Mouse (Mus musculus): ENCODE results near the gene Selenos. TPM values are rescaled to one million over a fixed set of nuclear protein-coding genes. Genes with fewer than 3 reads are reported as not detected.

Gene Selenos
- total and polyA plus RNA-seq, 3 experiments, result 79.9 to 103 TPM; not detected in 1

DNA sequence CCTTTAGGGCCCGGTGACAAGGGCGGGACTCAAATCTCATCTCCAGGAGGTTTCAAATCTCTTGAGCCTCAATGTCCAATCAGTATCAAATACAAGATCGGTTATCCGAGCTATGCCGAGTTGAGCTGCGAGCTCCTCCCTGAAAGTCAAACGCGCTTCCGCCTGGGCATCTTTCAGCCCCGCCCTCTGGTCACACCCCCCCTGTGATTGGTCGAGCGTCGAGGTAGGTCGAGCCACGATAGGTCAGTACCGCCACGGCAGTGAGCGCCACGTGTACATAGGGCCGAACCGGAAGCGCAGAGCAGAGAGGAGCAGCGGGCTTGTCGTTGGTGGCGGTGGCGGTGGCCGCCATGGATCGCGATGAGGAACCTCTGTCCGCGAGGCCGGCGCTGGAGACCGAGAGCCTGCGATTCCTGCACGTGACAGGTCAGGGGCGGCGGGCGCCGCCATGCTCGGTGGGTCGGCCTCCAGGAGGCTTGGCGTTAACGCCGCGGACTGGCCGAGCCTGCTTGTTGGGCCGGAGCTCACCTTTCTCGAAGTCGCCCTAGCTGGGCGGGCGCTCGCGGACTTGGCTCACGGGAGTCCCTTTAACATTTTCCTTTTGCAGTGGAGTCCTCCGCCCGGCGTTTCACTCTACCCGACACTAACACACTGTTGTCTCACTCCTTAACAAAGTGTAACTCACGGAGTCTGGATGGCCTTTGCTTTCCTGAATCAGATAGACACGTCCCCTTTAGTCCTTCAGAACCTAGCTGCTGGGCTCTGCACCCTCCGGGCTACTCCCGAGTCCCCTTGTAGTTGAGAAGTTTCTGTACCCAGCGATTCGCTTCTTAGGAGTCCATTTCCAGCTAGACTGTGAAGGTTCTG is at the start of gene Selenos (continued):
- TF ChIP-seq KAT2A (conservative IDR thresholded peaks at IDR 0.05; ENCODE audit: low read depth, low read length) (peak; percentile 29; the same call in 1 of the 2 replicates), MAX (IDR thresholded peaks at IDR 0.05; ENCODE audit: low read length) (peak; percentile 97), SIN3A (IDR thresholded peaks at IDR 0.05; ENCODE audit: low read length) (peak; percentile 98), UBTF (IDR thresholded peaks at IDR 0.05; ENCODE audit: borderline replicate concordance, insufficient read depth, low read depth, low read length) (no peak), JUND (IDR thresholded peaks at IDR 0.05; ENCODE audit: low read depth, low read length) (no peak)

GRCm38 (mm10) chr7:66036809-66037208 is 42.6 kb upstream of the Selenos start:
- Histone ChIP-seq H3K36me3 (ENCODE audit: control insufficient read depth in 1 of 2, insufficient read depth in 2 of 2, low read length in 2 of 2) (no peaks in the 10 kb centered on the region), H3K27ac (ENCODE audit: control insufficient read depth, low read depth, low read length) (no peak overlapping the region), H3K4me3 (ENCODE audit: control insufficient read depth in 1 of 2, insufficient read depth in 1 of 2, low read depth in 2 of 2, low read length in 2 of 2) (no peak overlapping the region), H3K79me2 (ENCODE audit: control insufficient read depth, insufficient read depth, low read length, poor library complexity) (no peaks in the 10 kb centered on the region), H3K9ac (ENCODE audit: control insufficient read depth, low read depth, low read length, poor library complexity, severe bottlenecking) (no peak overlapping the region), H3K4me1 (ENCODE audit: control insufficient read depth in 1 of 2, insufficient read depth in 2 of 2, low read length in 2 of 2) (no peaks in the 10 kb centered on the region), H3K9me3 (replicated peaks; ENCODE audit: insufficient read depth, low read length) (no peaks in the 10 kb centered on the region), H3K27me3 (ENCODE audit: control insufficient read depth in 1 of 2, insufficient read depth in 2 of 2, low read length in 2 of 2) (peaks cover 0 to 1% of the 10 kb centered on the region in 2 experiments; a peak in 1 of 4 replicates)
- DNase-seq (ENCODE audit: low read depth, low spot score), result no peak
- TF ChIP-seq TAL1 (IDR thresholded peaks at IDR 0.05; ENCODE audit: low read length) (no peak), RAD21 (IDR thresholded peaks at IDR 0.05; ENCODE audit: low read depth, low read length) (no peak)

GRCm38 (mm10) chr7:66038261-66038660 is 41.2 kb upstream of the Selenos start:
- H3K9me3 ChIP-seq (replicated peaks; ENCODE audit: insufficient read depth, low read length), result no peaks in the 10 kb centered on the region
- H3K79me2 ChIP-seq (ENCODE audit: control insufficient read depth, insufficient read depth, low read length, poor library complexity), result no peaks in the 10 kb centered on the region
- peaks cover 0 to 1% of the 10 kb centered on the region in 2 experiments; a peak in 1 of 4 replicates for H3K27me3 ChIP-seq (ENCODE audit: control insufficient read depth in 1 of 2, insufficient read depth in 2 of 2, low read length in 2 of 2)
- H3K36me3 ChIP-seq (ENCODE audit: control insufficient read depth in 1 of 2, insufficient read depth in 2 of 2, low read length in 2 of 2), result no peaks in the 10 kb centered on the region
- H3K9ac ChIP-seq (ENCODE audit: control insufficient read depth, low read depth, low read length, poor library complexity, severe bottlenecking), result no peak overlapping the region
- TF ChIP-seq NRF1 (IDR thresholded peaks at IDR 0.05; ENCODE audit: insufficient read depth, low read depth, low read length, poor library complexity, severe bottlenecking) (no peak), ZC3H11A (IDR thresholded peaks at IDR 0.05; ENCODE audit: low read depth, low read length) (no peak), ELF1 (IDR thresholded peaks at IDR 0.05; ENCODE audit: low read depth, low read length) (no peak), RCOR1 (IDR thresholded peaks at IDR 0.05; ENCODE audit: low read depth, low read length) (no peak), MAZ (IDR thresholded peaks at IDR 0.05; ENCODE audit: low read depth, low read length) (no peak), TBP (IDR thresholded peaks at IDR 0.05; ENCODE audit: low read depth, low read length) (no peak), ZKSCAN1 (IDR thresholded peaks at IDR 0.05; ENCODE audit: low read depth, low read length) (no peak), BHLHE40 (IDR thresholded peaks at IDR 0.05; ENCODE audit: borderline replicate concordance, low read depth, low read length) (no peak), EP300 (IDR thresholded peaks at IDR 0.05; ENCODE audit: low read depth in 1 of 2, low read length in 2 of 2) (no peak), JUND (IDR thresholded peaks at IDR 0.05; ENCODE audit: low read depth, low read length) (no peak), USF1 (IDR thresholded peaks at IDR 0.05; ENCODE audit: low read depth, low read length) (no peak), TAL1 (IDR thresholded peaks at IDR 0.05; ENCODE audit: low read length) (no peak), RAD21 (IDR thresholded peaks at IDR 0.05; ENCODE audit: low read depth, low read length) (no peak)
- H3K4me3 ChIP-seq (ENCODE audit: control insufficient read depth in 1 of 2, insufficient read depth in 1 of 2, low read depth in 2 of 2, low read length in 2 of 2), result no peak overlapping the region
- DNase-seq (ENCODE audit: low read depth, low spot score), result no peak
- H3K4me1 ChIP-seq (ENCODE audit: control insufficient read depth in 1 of 2, insufficient read depth in 2 of 2, low read length in 2 of 2), result no peaks in the 10 kb centered on the region
- no peak overlapping the region for H3K27ac ChIP-seq (ENCODE audit: control insufficient read depth, low read depth, low read length)
